Mouse (Mus musculus) spleen, adult 2 months (tissue): ENCODE data around the gene Camta2. TPM values are rescaled to one million over a fixed set of nuclear protein-coding genes. Genes with fewer than 3 reads are reported as not detected.

Experiments used
- DNase-seq, 2 experiments: peaks; one replicate each; pipeline versions ENCODE4 v3.0.0 to v3.0.0-alpha.2; 2012 to 2021; ENCODE audit warnings: low spot score in 2 of 2, low read depth in 1 of 2
- H3K27ac ChIP-seq: fragments of 200-500 bp; 2 replicates; pipeline ENCODE4 v1.5.1; 2012; ENCODE audit warnings: low read length, inconsistent platforms; ENCODE audit not compliant: insufficient read depth
- H3K27me3 ChIP-seq: fragments of 200-500 bp; 2 replicates; pipeline ENCODE4 v1.6.1; 2012; ENCODE audit warnings: mild to moderate bottlenecking, moderate library complexity, low read length, inconsistent platforms; ENCODE audit not compliant: control insufficient read depth, insufficient read depth
- H3K36me3 ChIP-seq: fragments of 200-500 bp; 2 replicates; pipeline ENCODE4 v1.6.1; 2012; ENCODE audit warnings: mild to moderate bottlenecking, low read length, inconsistent platforms; ENCODE audit not compliant: control insufficient read depth, insufficient read depth
- H3K4me1 ChIP-seq: fragments of 200-500 bp; 2 replicates; pipeline ENCODE4 v1.6.1; 2011; ENCODE audit warnings: inconsistent platforms; ENCODE audit not compliant: control insufficient read depth, insufficient read depth, insufficient read length
- H3K4me3 ChIP-seq: fragments of 200-500 bp; 2 replicates; pipeline ENCODE4 v1.5.1; 2011; ENCODE audit warnings: mild to moderate bottlenecking, inconsistent platforms; ENCODE audit not compliant: insufficient read depth, insufficient read length; ENCODE audit errors: extremely low read depth
- CTCF ChIP-seq: fragments of 200-500 bp; IDR thresholded peaks from 2 replicates; pipeline ENCODE4 v1.5.1; 2011; ENCODE audit warnings: mild to moderate bottlenecking, inconsistent platforms; ENCODE audit not compliant: insufficient read depth, insufficient read length, insufficient replicate concordance; ENCODE audit errors: extremely low read depth
- POLR2A ChIP-seq: fragments of 200-500 bp; IDR thresholded peaks from 2 replicates; pipeline ENCODE4 v1.6.1; 2011; ENCODE audit warnings: low read depth, low read length, inconsistent platforms
- WGBS: fragments of 180-500 bp; shearing (Covaris S2); methylation state at CpG from one replicate; pipeline ENCODE4 v1.1.7; 2018; 5-methylcytosine and 5-hydroxymethylcytosine counted together
- polyA plus RNA-seq: library from polyadenylated mRNA; depleted of rRNA; stranded (reverse); fragments of >200 nt; gene quantifications from 2 replicates; pipeline ENCODE4 v1.2.3, GENCODE M21; 2012

Camta2 gene
- polyA plus RNA-seq, 1 experiment, result 36.6 TPM

GRCm38 (mm10) chr11:70671333-70672047, 16.4 kb downstream of the Camta2 start:
- peaks cover 18% of the 10 kb centered on the region for H3K36me3 ChIP-seq
- WGBS, result 92% methylated on average over 16 of the region's 16 CpGs

GRCm38 (mm10) chr11:70670483-70670882, 17.4 kb downstream of the Camta2 start:
- 74% methylated on average over 14 of the region's 14 CpGs for WGBS
- peak overlapping the region; percentile 97; the same call in 1 of the 2 replicates for H3K27ac ChIP-seq

More at GRCm38 (mm10) chr11:70671333-70672047, 16.4 kb downstream of the Camta2 start:
- DNase-seq, result no peak
- H3K4me3 ChIP-seq, result no peak overlapping the region
- TF ChIP-seq POLR2A (no peak), CTCF (no peak)
- H3K27ac ChIP-seq, result no peak overlapping the region
- no peaks in the 10 kb centered on the region for H3K27me3 ChIP-seq
- H3K4me1 ChIP-seq, result peaks cover 9% of the 10 kb centered on the region; the same call in 1 of the 2 replicates

GRCm38 (mm10) chr11:70669582-70670345, 18.1 kb downstream of the Camta2 start:
- Histone ChIP-seq H3K27ac (peak overlapping the region; percentile 97), H3K4me1 (peaks cover 9% of the 10 kb centered on the region; the same call in 1 of the 2 replicates), H3K36me3 (peaks cover 11% of the 10 kb centered on the region), H3K4me3 (peak overlapping the region; percentile 85), H3K27me3 (no peaks in the 10 kb centered on the region)
- DNase-seq, result peak; percentile 73 to 87
- WGBS, result under 1% methylated on average over 31 of the region's 31 CpGs
- peak; percentile 55 for TF ChIP-seq CTCF
- 0 out of 2 replicates have a peak, but pooled peaks have one; percentile 12 for TF ChIP-seq POLR2A

More at GRCm38 (mm10) chr11:70670483-70670882, 17.4 kb downstream of the Camta2 start:
- H3K4me1 ChIP-seq, result peaks cover 9% of the 10 kb centered on the region; the same call in 1 of the 2 replicates
- H3K4me3 ChIP-seq, result no peak overlapping the region
- TF ChIP-seq POLR2A (no peak), CTCF (no peak)
- H3K27me3 ChIP-seq, result no peaks in the 10 kb centered on the region
- DNase-seq, result no peak
- H3K36me3 ChIP-seq, result peaks cover 11% of the 10 kb centered on the region

GRCm38 (mm10) chr11:70668771-70669505, 19.0 kb downstream of the Camta2 start, which contains the start of gene Spag7:
Gene Spag7, minus strand, starts transcription at chr11:70669416.
- H3K36me3 ChIP-seq, result peaks cover 12% of the 10 kb centered on the region
- under 1% methylated on average over 44 of the region's 44 CpGs for WGBS
- peaks cover 9% of the 10 kb centered on the region; the same call in 1 of the 2 replicates for H3K4me1 ChIP-seq
- H3K27ac ChIP-seq, result peak within 1 kb of the TSS; percentile 97
- peak; percentile 97 to 98 for DNase-seq
- no peaks in the 10 kb centered on the region for H3K27me3 ChIP-seq
- no peak; the same call in none of the 2 replicates for TF ChIP-seq POLR2A
- TF ChIP-seq CTCF, result no peak
- peak within 1 kb of the TSS; percentile 85 for H3K4me3 ChIP-seq

- WGBS, result 2% methylated on average over 15 of the region's 15 CpGs
- Histone ChIP-seq H3K27ac (peak overlapping the region; percentile 77), H3K4me1 (peaks cover 9% of the 10 kb centered on the region; the same call in 1 of the 2 replicates), H3K27me3 (no peaks in the 10 kb centered on the region), H3K4me3 (peak overlapping the region; percentile 63), H3K36me3 (peaks cover 14% of the 10 kb centered on the region)
- no peak for DNase-seq
- TF ChIP-seq POLR2A (no peak), CTCF (no peak)
These were observed 19.6 kb downstream of the Camta2 start for GRCm38 (mm10) chr11:70668335-70668770.
